Mouse (Mus musculus): ENCODE measurements around the gene Rnase12. TPM values are rescaled to one million over a fixed set of nuclear protein-coding genes. Genes with fewer than 3 reads are reported as not detected.

Gene Rnase12
- not detected for total RNA-seq (2021)
- not detected in 2 replicates for polyA plus RNA-seq (2012; rRNA removed)
- long read RNA-seq = 0 reads

- Histone ChIP-seq H3K36me3 (ENCODE audit: control insufficient read depth, insufficient read depth, low read length) (no peaks in the 10 kb centered on the region), H3K4me3 (no peak within 1 kb of the TSS), H3K27me3 (ENCODE audit: control insufficient read depth, insufficient read depth, low read length) (no peaks in the 10 kb centered on the region), H3K79me2 (replicated peaks; ENCODE audit: control insufficient read depth, insufficient read depth, low read length) (no peaks in the 10 kb centered on the region), H3K27ac (no peak within 1 kb of the TSS), H3K9ac (ENCODE audit: low read depth, low read length) (no peak within 1 kb of the TSS), H3K4me1 (ENCODE audit: control insufficient read depth, insufficient read depth, low read length) (no peaks in the 10 kb centered on the region)
- 26% methylated on average over 9 of the region's 9 CpGs for WGBS
- no peak for TF ChIP-seq CTCF (IDR thresholded peaks at IDR 0.05)
- no peak for TF ChIP-seq EP300 (IDR thresholded peaks at IDR 0.05; ENCODE audit: insufficient read depth, low read depth, low read length)
- TF ChIP-seq POLR2A (IDR thresholded peaks at IDR 0.05; ENCODE audit: insufficient read depth, low read depth, low read length) = no peak
- no peak for DNase-seq
- intact Hi-C loops (cut with DNase I) = no loop called here
These were observed at the start of gene Rnase12 for GRCm38 (mm10) chr14:51057401-51057831. Gene Rnase12, minus strand, starts transcription at chr14:51057661.

- Histone ChIP-seq H3K36me3 (ENCODE audit: control insufficient read depth, insufficient read depth, low read length) (peaks cover 2% of the 10 kb centered on the region), H3K4me3 (no peak overlapping the region), H3K9ac (ENCODE audit: low read depth, low read length) (no peak overlapping the region), H3K27ac (peak overlapping the region; percentile 45; the same call in 1 of the 2 replicates), H3K4me1 (ENCODE audit: control insufficient read depth, insufficient read depth, low read length) (no peaks in the 10 kb centered on the region), H3K79me2 (replicated peaks; ENCODE audit: control insufficient read depth, insufficient read depth, low read length) (no peaks in the 10 kb centered on the region), H3K27me3 (ENCODE audit: control insufficient read depth, insufficient read depth, low read length) (no peaks in the 10 kb centered on the region)
- DNase-seq = peak in 1 of 2 experiments; percentile 0
- TF ChIP-seq EP300 (IDR thresholded peaks at IDR 0.05; ENCODE audit: insufficient read depth, low read depth, low read length) (no peak), CTCF (IDR thresholded peaks at IDR 0.05) (no peak), POLR2A (IDR thresholded peaks at IDR 0.05; ENCODE audit: insufficient read depth, low read depth, low read length) (no peak)
- intact Hi-C loops (cut with DNase I) = no loop called here
These were observed 49.0 kb upstream of the Rnase12 start for GRCm38 (mm10) chr14:51106449-51106967.

- Histone ChIP-seq H3K27me3 (ENCODE audit: control insufficient read depth, insufficient read depth, low read length) (no peaks in the 10 kb centered on the region), H3K79me2 (replicated peaks; ENCODE audit: control insufficient read depth, insufficient read depth, low read length) (no peaks in the 10 kb centered on the region), H3K36me3 (ENCODE audit: control insufficient read depth, insufficient read depth, low read length) (peaks cover 2% of the 10 kb centered on the region), H3K4me1 (ENCODE audit: control insufficient read depth, insufficient read depth, low read length) (no peaks in the 10 kb centered on the region), H3K27ac (no peak overlapping the region), H3K4me3 (no peak overlapping the region), H3K9ac (ENCODE audit: low read depth, low read length) (no peak overlapping the region)
- 88% methylated on average over 2 of the region's 2 CpGs for WGBS
- intact Hi-C loops (cut with DNase I) = loop anchor here (1.0 to 5.0 kb wide), 3 partner anchors 163 to 378 kb away; no protein-coding TSS in a partner anchor
- DNase-seq = no peak
- TF ChIP-seq CTCF (IDR thresholded peaks at IDR 0.05) (no peak), POLR2A (IDR thresholded peaks at IDR 0.05; ENCODE audit: insufficient read depth, low read depth, low read length) (no peak), EP300 (IDR thresholded peaks at IDR 0.05; ENCODE audit: insufficient read depth, low read depth, low read length) (no peak)
These were observed 46.9 kb upstream of the Rnase12 start for GRCm38 (mm10) chr14:51104366-51104765.

GRCm38 (mm10) chr14:51103217-51103616 is 45.8 kb upstream of the Rnase12 start:
- 59% methylated on average over 3 of the region's 3 CpGs for WGBS
- H3K27me3 ChIP-seq (ENCODE audit: control insufficient read depth, insufficient read depth, low read length) = no peaks in the 10 kb centered on the region
- H3K4me1 ChIP-seq (ENCODE audit: control insufficient read depth, insufficient read depth, low read length) = no peaks in the 10 kb centered on the region; the same call in 1 of the 2 replicates
- H3K4me3 ChIP-seq = no peak overlapping the region
- H3K9ac ChIP-seq (ENCODE audit: low read depth, low read length) = no peak overlapping the region
- intact Hi-C loops (cut with DNase I) = loop anchor here (1.0 to 5.0 kb wide), 4 partner anchors 70 to 379 kb away; no protein-coding TSS in a partner anchor
- DNase-seq = peak; percentile 51 to 79
- no peaks in the 10 kb centered on the region for H3K79me2 ChIP-seq (replicated peaks; ENCODE audit: control insufficient read depth, insufficient read depth, low read length)
- TF ChIP-seq EP300 (IDR thresholded peaks at IDR 0.05; ENCODE audit: insufficient read depth, low read depth, low read length) = peak; percentile 75; the same call in 1 of the 2 replicates
- TF ChIP-seq POLR2A (IDR thresholded peaks at IDR 0.05; ENCODE audit: insufficient read depth, low read depth, low read length) = no peak
- TF ChIP-seq CTCF (IDR thresholded peaks at IDR 0.05) = peak; percentile 92
- H3K36me3 ChIP-seq (ENCODE audit: control insufficient read depth, insufficient read depth, low read length) = peaks cover 2% of the 10 kb centered on the region
- H3K27ac ChIP-seq = no peak overlapping the region

GRCm38 (mm10) chr14:51101284-51101683 is 43.8 kb upstream of the Rnase12 start:
- TF ChIP-seq EP300 (IDR thresholded peaks at IDR 0.05; ENCODE audit: insufficient read depth, low read depth, low read length) = no peak
- no peak for TF ChIP-seq POLR2A (IDR thresholded peaks at IDR 0.05; ENCODE audit: insufficient read depth, low read depth, low read length)
- H3K9ac ChIP-seq (ENCODE audit: low read depth, low read length) = no peak overlapping the region
- H3K27me3 ChIP-seq (ENCODE audit: control insufficient read depth, insufficient read depth, low read length) = no peaks in the 10 kb centered on the region
- no peaks in the 10 kb centered on the region for H3K36me3 ChIP-seq (ENCODE audit: control insufficient read depth, insufficient read depth, low read length)
- DNase-seq = no peak
- WGBS = 50% methylated on average over 9 of the region's 9 CpGs
- H3K27ac ChIP-seq = no peak overlapping the region
- intact Hi-C loops (cut with DNase I) = loop anchor here (5.0 kb wide), 2 partner anchors 166 to 381 kb away; no protein-coding TSS in a partner anchor
- no peaks in the 10 kb centered on the region for H3K79me2 ChIP-seq (replicated peaks; ENCODE audit: control insufficient read depth, insufficient read depth, low read length)
- no peaks in the 10 kb centered on the region; the same call in 1 of the 2 replicates for H3K4me1 ChIP-seq (ENCODE audit: control insufficient read depth, insufficient read depth, low read length)
- no peak overlapping the region for H3K4me3 ChIP-seq

GRCm38 (mm10) chr14:51098921-51099320 is 41.5 kb upstream of the Rnase12 start:
- DNase-seq = no peak
- Histone ChIP-seq H3K9ac (ENCODE audit: low read depth, low read length) (no peak overlapping the region), H3K4me1 (ENCODE audit: control insufficient read depth, insufficient read depth, low read length) (peaks cover 3% of the 10 kb centered on the region; the same call in 1 of the 2 replicates), H3K4me3 (no peak overlapping the region), H3K36me3 (ENCODE audit: control insufficient read depth, insufficient read depth, low read length) (no peaks in the 10 kb centered on the region; the same call in 1 of the 2 replicates), H3K27ac (no peak overlapping the region), H3K27me3 (ENCODE audit: control insufficient read depth, insufficient read depth, low read length) (no peaks in the 10 kb centered on the region), H3K79me2 (replicated peaks; ENCODE audit: control insufficient read depth, insufficient read depth, low read length) (no peaks in the 10 kb centered on the region)
- TF ChIP-seq EP300 (IDR thresholded peaks at IDR 0.05; ENCODE audit: insufficient read depth, low read depth, low read length) = no peak
- no peak for TF ChIP-seq POLR2A (IDR thresholded peaks at IDR 0.05; ENCODE audit: insufficient read depth, low read depth, low read length)
- WGBS = 94% methylated on average over 11 of the region's 11 CpGs
- intact Hi-C loops (cut with DNase I) = loop anchor here (2.0 kb wide), 2 partner anchors 34 to 72 kb away; no protein-coding TSS in a partner anchor
